Mouse (Mus musculus): ENCODE data around the gene Cab39.

The Cab39 gene

DNA sequence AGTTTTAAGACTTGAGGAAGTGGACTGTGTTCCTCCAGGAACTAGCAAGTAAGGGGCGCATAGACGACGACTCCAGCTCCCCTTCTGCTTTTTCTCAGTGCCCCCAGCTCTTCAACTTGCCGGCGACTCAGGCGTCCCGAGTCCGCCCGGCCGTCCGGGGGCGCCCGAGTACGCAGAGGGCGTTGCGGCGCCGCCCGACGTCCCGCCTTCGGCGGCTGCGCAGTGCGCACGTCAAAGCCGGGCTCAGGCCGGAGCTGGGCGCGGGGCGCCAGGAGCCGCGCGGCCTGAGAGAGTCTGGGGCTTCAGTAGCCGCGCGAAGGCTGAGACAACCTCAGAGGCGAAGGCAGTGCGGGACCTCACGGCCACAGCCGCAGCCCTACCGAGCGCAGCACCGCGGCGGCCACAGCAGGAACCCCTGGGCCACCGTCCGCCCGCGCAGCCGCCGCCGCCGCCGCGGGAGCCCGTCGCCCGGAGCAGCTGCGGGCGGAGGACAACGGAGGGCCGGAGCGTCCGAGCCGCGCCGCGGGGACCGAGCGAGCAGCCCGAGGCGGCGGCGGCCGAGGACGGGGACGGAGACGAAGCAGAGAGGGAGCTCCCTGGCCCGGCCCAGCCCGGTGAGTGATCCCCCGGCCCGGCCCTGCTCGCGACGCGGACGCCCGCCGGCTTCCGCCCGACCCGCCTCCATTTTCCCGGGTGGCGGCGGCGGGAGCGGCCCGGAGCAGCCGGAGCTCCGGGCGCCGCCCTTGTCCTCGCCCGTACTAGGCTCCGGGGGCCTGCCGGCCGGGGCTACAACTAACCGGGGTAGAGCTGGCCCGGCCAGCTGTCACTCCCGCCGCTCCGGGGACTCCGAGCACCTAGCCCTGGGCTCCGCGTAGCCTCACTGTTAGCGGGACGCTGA, at the start of gene Cab39:
TSS of gene Cab39 (plus strand) at position 234 of the 898 bp plus-strand sequence.
- DNase-seq (ENCODE audit: low spot score), result peak; percentile 88

DNA sequence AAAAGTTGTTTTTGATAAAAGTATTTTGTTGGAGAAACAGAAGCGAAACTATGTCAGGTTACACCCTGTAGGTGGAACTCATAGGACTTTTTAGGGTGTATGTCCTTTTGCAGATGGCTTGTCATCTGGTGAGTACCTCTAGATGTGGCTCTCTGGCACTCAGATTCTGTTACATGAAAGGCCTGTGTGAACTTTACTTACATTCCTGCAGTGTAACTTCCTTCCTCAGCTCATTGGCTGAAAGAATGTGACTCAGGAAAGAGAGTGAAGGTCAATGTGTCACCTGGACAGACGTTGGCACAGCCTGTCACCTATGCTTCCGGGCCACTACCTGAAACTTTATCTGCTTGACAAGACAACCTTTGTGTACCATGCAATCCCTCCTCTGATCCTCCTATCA, 48.7 kb upstream of the Cab39 start:
- DNase-seq (ENCODE audit: low spot score), result no peak

DNA sequence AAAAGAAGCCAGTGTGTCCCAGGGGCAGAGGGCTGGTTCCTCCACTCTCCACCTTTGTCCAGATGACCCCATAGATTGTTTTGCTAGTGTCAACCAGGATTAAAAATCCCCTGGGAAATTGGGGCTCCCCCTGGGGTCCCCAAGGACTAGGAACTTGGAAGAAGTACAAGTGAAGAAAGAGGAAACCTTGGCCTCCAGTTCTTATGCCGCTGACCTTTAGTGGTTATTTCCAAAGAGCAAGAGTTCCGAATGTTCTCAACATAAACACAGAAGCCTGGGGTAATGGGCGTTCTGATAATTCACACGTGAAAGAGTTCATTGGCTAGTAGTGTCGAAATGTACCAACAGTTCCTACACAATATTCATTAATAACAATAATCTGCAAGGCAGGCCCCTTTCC, 46.7 kb upstream of the Cab39 start:
- DNase-seq (ENCODE audit: low spot score), result no peak

DNA sequence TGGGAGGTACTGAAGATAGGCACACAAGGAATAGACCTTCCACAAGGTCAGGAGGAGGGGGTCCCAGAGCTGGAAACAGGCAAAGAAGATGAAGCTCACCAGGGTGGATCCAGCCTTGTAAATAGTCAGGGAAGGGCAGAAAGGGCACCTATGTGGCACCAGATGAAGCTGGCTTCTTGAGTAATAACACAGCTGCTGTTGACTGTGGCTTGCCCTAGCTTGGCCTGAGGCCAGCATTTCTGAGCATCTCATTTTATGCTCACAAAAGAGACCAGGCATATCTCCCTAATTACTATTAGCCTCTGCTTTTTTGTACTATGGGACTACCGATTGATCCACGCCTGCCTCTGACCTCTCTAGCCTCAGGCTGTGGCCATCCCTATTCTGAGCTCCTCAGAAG, 43.4 kb upstream of the Cab39 start:
- DNase-seq (ENCODE audit: low spot score), result no peak

- no peak for DNase-seq (ENCODE audit: low spot score)
Observed at GRCm38 (mm10) chr1:85750650-85751049, 42.6 kb upstream of the Cab39 start.

DNA sequence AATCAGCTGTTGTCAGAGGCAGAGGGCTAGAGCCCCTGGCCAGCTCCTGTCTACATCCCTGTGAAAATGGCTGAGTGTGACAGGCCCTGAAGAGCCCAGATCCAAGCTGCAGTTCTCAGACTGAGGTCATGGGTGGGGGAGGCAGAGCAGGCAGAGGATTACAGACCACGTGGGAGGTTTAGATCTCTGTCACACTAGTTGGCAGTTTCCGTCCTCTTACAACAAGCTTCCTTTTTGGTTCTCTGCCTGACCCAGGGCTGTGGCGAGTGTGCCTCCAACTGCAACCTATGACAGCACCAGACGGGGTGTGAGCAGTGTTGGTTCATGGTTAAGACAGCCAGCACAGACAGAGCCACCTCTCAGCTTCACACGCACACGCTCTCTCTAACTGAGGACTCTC, 41.7 kb upstream of the Cab39 start:
- peak; percentile 83 for DNase-seq (ENCODE audit: low spot score)

GRCm38 (mm10) chr1:85751932-85752680, 41.1 kb upstream of the Cab39 start:
- peak; percentile 43 for DNase-seq (ENCODE audit: low spot score)

DNA sequence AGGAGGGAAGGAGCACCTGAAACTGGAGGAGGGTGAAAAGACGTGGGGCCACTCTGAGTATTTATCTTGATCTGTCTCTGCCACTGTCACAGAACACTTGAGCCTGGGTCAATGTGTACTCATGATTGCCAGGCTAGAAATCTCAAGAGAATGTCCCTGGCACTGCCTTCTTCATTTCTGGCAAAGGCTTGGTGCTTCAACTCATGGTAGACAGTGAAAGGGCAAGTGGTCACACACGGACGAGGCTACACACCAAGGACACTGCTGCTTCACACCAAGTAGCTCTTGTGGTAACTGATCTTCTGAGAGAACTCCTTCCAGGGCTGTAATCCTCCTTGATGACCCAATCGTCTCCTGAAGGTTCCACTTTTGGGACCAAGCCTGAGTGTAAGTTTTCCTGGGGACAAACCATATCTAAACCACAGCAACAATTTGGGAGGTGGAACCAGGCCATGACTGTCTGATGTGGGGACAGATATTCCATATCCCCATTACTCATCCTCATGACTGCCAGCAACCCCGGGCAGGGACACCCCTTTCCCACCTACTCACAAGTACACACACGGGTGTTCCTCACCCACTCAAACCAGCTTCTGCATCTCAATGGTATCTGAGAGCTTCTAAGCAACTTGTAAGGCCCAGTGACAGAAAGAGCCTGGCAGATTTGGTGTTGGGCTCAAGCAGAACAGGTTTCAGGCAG, 35.6 kb upstream of the Cab39 start:
- no peak for DNase-seq (ENCODE audit: low spot score)

- DNase-seq (ENCODE audit: low spot score), result no peak
Observed at GRCm38 (mm10) chr1:85758231-85758968, 34.8 kb upstream of the Cab39 start.

DNA sequence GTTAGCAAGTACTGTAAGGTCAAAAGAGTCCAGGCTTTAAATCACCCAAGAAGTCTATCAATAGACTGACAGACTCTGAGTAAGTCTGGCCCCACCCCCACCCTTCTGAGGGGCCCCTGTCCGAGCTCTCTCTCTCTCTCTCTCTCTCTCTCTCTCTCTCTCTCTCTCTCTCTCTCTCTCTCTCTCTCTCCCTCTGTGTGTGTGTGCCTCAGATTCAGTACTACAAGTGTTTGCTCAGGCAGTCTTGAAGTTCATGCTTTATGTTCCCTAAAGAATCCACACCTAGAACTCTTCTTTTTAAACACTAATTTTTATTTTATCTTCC, 34.3 kb upstream of the Cab39 start:
- DNase-seq (ENCODE audit: low spot score), result no peak

GRCm38 (mm10) chr1:85761665-85762064, 31.6 kb upstream of the Cab39 start:
- DNase-seq (ENCODE audit: low spot score), result no peak

DNA sequence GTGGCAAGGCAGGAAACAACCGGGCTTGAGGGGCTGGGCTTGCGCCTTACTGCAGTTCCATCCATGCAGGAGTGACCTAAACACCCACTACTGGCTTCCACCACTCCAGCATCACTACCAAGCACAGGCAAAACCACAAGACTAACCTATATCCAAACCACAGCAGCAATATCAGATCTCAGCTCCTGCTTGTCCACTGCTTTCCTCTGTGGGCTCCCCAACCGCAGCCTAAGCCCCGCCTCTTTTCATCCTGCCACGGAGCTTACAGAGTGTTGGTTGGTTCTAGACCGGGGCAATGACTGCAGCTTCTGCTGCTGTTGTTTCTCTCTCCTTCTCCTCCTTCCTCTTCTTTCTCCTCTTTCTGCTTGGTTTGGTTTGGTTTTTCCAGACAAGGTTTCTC, 29.9 kb upstream of the Cab39 start:
- DNase-seq (ENCODE audit: low spot score), result peak; percentile 35

DNA sequence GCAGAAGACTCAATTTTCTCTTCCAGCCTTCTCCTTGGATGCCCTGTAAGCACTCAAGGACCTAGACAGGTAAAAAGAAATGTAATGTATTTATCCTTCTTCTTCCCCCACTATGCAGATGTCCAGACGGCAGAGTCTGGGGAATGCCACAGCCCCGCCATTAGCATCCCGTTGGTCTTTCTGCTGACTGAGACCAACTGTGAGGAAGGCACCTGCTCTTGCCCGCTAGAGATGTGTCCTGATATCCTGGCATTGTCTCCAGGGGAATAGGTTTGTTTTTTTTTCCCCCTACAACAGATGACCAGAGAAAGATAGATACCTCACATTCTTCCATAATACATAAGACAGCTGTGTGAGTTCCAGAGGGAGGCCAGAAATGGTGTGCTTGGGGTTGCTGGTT, 28.9 kb upstream of the Cab39 start:
- no peak for DNase-seq (ENCODE audit: low spot score)

- DNase-seq (ENCODE audit: low spot score), result no peak
Observed at GRCm38 (mm10) chr1:85766120-85766519, 27.1 kb upstream of the Cab39 start.

DNA sequence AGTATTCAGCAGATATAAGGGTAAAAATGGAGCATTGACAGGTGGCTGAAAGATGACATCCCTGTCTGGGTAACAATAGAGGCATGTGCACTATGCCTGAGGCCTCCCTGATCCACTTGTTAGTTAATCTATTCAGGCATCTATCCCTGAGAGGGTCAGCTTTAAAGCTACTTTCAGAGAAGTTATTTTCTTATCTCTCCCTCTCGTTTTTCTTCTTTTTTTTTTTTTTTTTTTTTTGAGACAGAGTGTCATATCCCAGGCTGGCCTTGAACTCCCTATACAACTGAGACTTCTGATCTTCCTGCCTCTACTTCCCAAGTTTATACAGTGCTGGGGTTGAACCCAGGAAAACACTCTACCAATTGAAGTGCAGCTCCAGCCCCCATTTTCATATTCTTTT, 25.5 kb upstream of the Cab39 start:
- DNase-seq (ENCODE audit: low spot score), result no peak

DNA sequence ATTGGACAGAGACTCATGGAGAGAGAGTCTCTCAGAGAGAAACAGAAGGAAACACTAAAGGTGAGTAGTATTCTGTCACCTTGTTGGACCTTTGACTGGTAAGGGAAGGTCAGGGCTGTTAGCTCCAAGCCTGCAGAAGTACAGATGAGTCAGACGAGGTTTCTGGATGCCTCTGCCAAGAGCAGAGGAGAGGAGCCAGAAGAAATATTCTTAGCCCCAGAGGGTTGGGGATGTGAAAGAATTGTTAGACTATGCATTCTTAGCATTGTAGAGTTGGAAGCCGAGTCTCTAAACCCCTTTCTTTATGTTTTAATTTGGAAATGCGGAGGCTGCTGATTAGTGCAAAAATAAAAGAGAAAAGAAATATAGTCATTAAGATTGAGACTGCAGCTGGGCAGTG, 21.3 kb upstream of the Cab39 start:
- no peak for DNase-seq (ENCODE audit: low spot score)

GRCm38 (mm10) chr1:85775136-85775535, 18.1 kb upstream of the Cab39 start:
- DNase-seq (ENCODE audit: low spot score), result no peak

- peak; percentile 24 for DNase-seq (ENCODE audit: low spot score)
Observed at GRCm38 (mm10) chr1:85776154-85776553, 17.1 kb upstream of the Cab39 start.

DNA sequence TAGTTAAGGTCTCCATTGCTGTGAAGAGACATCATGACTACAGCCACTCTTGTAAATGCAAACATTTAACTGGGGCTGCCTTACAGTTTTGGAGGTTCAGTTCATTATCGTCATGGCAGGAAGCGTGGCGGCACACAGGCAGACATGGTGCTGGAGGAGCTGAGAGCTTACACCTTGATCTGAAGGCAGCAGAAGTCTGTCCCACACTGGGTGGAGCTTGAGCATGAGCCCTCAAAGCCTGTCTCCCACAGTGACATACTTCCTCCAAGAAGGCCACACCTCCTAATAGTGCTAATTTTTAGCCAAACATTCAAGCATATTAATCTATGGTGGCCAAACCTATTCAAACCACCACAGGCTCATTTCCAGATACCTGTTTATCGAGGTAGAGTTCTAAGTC, 14.8 kb upstream of the Cab39 start, which contains the start of gene A630001G21Rik:
TSS of gene A630001G21Rik (minus strand) at position 208 of the 400 bp plus-strand sequence.
- DNase-seq (ENCODE audit: low spot score), result peak; percentile 23

GRCm38 (mm10) chr1:85779012-85779411, 14.2 kb upstream of the Cab39 start:
- DNase-seq (ENCODE audit: low spot score), result no peak

- DNase-seq (ENCODE audit: low spot score), result peak; percentile 16
Observed at GRCm38 (mm10) chr1:85779428-85780180, 13.6 kb upstream of the Cab39 start.
